Mouse (Mus musculus): ENCODE measurements around the gene Ranbp3. TPM values are rescaled to one million over a fixed set of nuclear protein-coding genes. Genes with fewer than 3 reads are reported as not detected.
A peak's percentile ranks its signal among the peaks of the same experiment; 100 is the strongest.

Ranbp3 gene
- polyA plus RNA-seq, 1 experiment from 2014 or later: 105 TPM

- H3K4me2 ChIP-seq: peak within 1 kb of the TSS; percentile 99
- peaks cover 4% of the 10 kb centered on the region; the same call in 1 of the 2 replicates for H3K4me1 ChIP-seq (ENCODE audit: insufficient read depth)
- under 1% methylated on average over 48 of the region's 48 CpGs for WGBS
- TF ChIP-seq CTCF (IDR thresholded peaks at IDR 0.05; ENCODE audit: low read depth): no peak
- H3K9me3 ChIP-seq (ENCODE audit: low read depth, low read length): no peaks in the 10 kb centered on the region
- peak within 1 kb of the TSS; percentile 56 for H3K4me3 ChIP-seq (ENCODE audit: low read depth, low read length)
- peak; percentile 68 for ATAC-seq (ENCODE audit: insufficient read depth)
- peak within 1 kb of the TSS; percentile 55 for H3K9ac ChIP-seq
- H3K27ac ChIP-seq (ENCODE audit: low read depth): no peak within 1 kb of the TSS
- H3K36me3 ChIP-seq (ENCODE audit: insufficient read depth): no peaks in the 10 kb centered on the region
- H3K27me3 ChIP-seq (ENCODE audit: insufficient read depth, low read length): peaks cover 53% of the 10 kb centered on the region
- peak; percentile 93 for DNase-seq
Observed at GRCm38 (mm10) chr17:56757416-56758123, 84.5 kb downstream of the Ranbp3 start, which contains the start of gene Nrtn. TSS of gene Nrtn (minus strand) at chr17:56757530.

- H3K4me3 ChIP-seq (ENCODE audit: low read depth, low read length): no peak overlapping the region
Observed at GRCm38 (mm10) chr17:56758132-56758531, 85.0 kb downstream of the Ranbp3 start.

GRCm38 (mm10) chr17:56759261-56759660 is 86.2 kb downstream of the Ranbp3 start:
- Histone ChIP-seq H3K27me3 (ENCODE audit: insufficient read depth, low read length) (peaks cover 36% of the 10 kb centered on the region), H3K9me3 (ENCODE audit: low read depth, low read length) (no peaks in the 10 kb centered on the region), H3K4me2 (no peak overlapping the region), H3K4me1 (ENCODE audit: insufficient read depth) (peaks cover 4% of the 10 kb centered on the region; the same call in 1 of the 2 replicates), H3K36me3 (ENCODE audit: insufficient read depth) (no peaks in the 10 kb centered on the region), H3K27ac (ENCODE audit: low read depth) (no peak overlapping the region), H3K4me3 (ENCODE audit: low read depth, low read length) (no peak overlapping the region), H3K9ac (no peak overlapping the region)
- ATAC-seq (ENCODE audit: insufficient read depth): no peak
- no peak for DNase-seq
- TF ChIP-seq CTCF (IDR thresholded peaks at IDR 0.05; ENCODE audit: low read depth): no peak
- 35% methylated on average over 7 of the region's 7 CpGs for WGBS

More at GRCm38 (mm10) chr17:56758132-56758531, 85.0 kb downstream of the Ranbp3 start:
- TF ChIP-seq CTCF (IDR thresholded peaks at IDR 0.05; ENCODE audit: low read depth): peak; percentile 62
- no peaks in the 10 kb centered on the region for H3K36me3 ChIP-seq (ENCODE audit: insufficient read depth)
- no peaks in the 10 kb centered on the region for H3K9me3 ChIP-seq (ENCODE audit: low read depth, low read length)
- H3K9ac ChIP-seq: no peak overlapping the region
- ATAC-seq (ENCODE audit: insufficient read depth): no peak
- H3K4me2 ChIP-seq: peak overlapping the region; percentile 99
- H3K27ac ChIP-seq (ENCODE audit: low read depth): no peak overlapping the region
- H3K4me1 ChIP-seq (ENCODE audit: insufficient read depth): peaks cover 4% of the 10 kb centered on the region; the same call in 1 of the 2 replicates
- peak; percentile 65 for DNase-seq
- peaks cover 47% of the 10 kb centered on the region for H3K27me3 ChIP-seq (ENCODE audit: insufficient read depth, low read length)
- 6% methylated on average over 12 of the region's 12 CpGs for WGBS

- H3K4me2 ChIP-seq: peak overlapping the region; percentile 81; the same call in 1 of the 2 replicates
- WGBS: 71% methylated on average over 3 of the region's 3 CpGs
- no peak overlapping the region for H3K9ac ChIP-seq
- H3K9me3 ChIP-seq (ENCODE audit: low read depth, low read length): no peaks in the 10 kb centered on the region
- DNase-seq (no peak), ATAC-seq (ENCODE audit: insufficient read depth) (no peak)
- H3K27ac ChIP-seq (ENCODE audit: low read depth): no peak overlapping the region
- H3K27me3 ChIP-seq (ENCODE audit: insufficient read depth, low read length): peaks cover 17% of the 10 kb centered on the region
- H3K4me1 ChIP-seq (ENCODE audit: insufficient read depth): peaks cover 7% of the 10 kb centered on the region; the same call in 1 of the 2 replicates
- H3K4me3 ChIP-seq (ENCODE audit: low read depth, low read length): no peak overlapping the region
- TF ChIP-seq CTCF (IDR thresholded peaks at IDR 0.05; ENCODE audit: low read depth): no peak
- H3K36me3 ChIP-seq (ENCODE audit: insufficient read depth): no peaks in the 10 kb centered on the region
Observed at GRCm38 (mm10) chr17:56761077-56761476, 88.0 kb downstream of the Ranbp3 start.

Other genes starting within 250 kb of the Ranbp3 start
- 96.8 and 112 TPM in 2 replicates for gene Ptprs, start 196.8 kb upstream of the Ranbp3 start, polyA plus RNA-seq (2014; fragmentation: Nextera tagmentation; extraction: Ambion mirVana)
- gene Znrf4, start 160.9 kb upstream of the Ranbp3 start, polyA plus RNA-seq (2014; fragmentation: Nextera tagmentation; extraction: Ambion mirVana): not detected in 2 replicates
- 1.4 and 1.6 TPM in 2 replicates for gene Gm20219, start 118.9 kb upstream of the Ranbp3 start, polyA plus RNA-seq (2014; fragmentation: Nextera tagmentation; extraction: Ambion mirVana)
- gene Safb2, start 88.7 kb upstream of the Ranbp3 start, polyA plus RNA-seq (2014; fragmentation: Nextera tagmentation; extraction: Ambion mirVana): 63.1 and 69.4 TPM in 2 replicates
- 83.1 and 87.9 TPM in 2 replicates for gene Safb, start 88.5 kb upstream of the Ranbp3 start, polyA plus RNA-seq (2014; fragmentation: Nextera tagmentation; extraction: Ambion mirVana)
- gene 2410015M20Rik, start 63.5 kb upstream of the Ranbp3 start, polyA plus RNA-seq (2014; fragmentation: Nextera tagmentation; extraction: Ambion mirVana): 198 and 201 TPM in 2 replicates
- gene Rpl36, start 59.9 kb upstream of the Ranbp3 start, polyA plus RNA-seq (2014; fragmentation: Nextera tagmentation; extraction: Ambion mirVana): 2,014 and 2,172 TPM in 2 replicates
- gene Lonp1, start 46.4 kb upstream of the Ranbp3 start, polyA plus RNA-seq (2014; fragmentation: Nextera tagmentation; extraction: Ambion mirVana): 55.1 and 63.1 TPM in 2 replicates
- gene Catsperd, start 45.2 kb upstream of the Ranbp3 start, polyA plus RNA-seq (2014; fragmentation: Nextera tagmentation; extraction: Ambion mirVana): 0.57 and 0.76 TPM in 2 replicates
- gene Ndufa11, start 44.5 kb downstream of the Ranbp3 start, polyA plus RNA-seq (2014; fragmentation: Nextera tagmentation; extraction: Ambion mirVana): 449 and 463 TPM in 2 replicates
- gene Vmac, start 44.7 kb downstream of the Ranbp3 start, polyA plus RNA-seq (2014; fragmentation: Nextera tagmentation; extraction: Ambion mirVana): 18.5 and 19.6 TPM in 2 replicates
- gene Nrtn, start 84.2 kb downstream of the Ranbp3 start, polyA plus RNA-seq (2014; fragmentation: Nextera tagmentation; extraction: Ambion mirVana): 9.5 and 12.1 TPM in 2 replicates
- 40.5 and 42.3 TPM in 2 replicates for gene Dus3l, start 91.5 kb downstream of the Ranbp3 start, polyA plus RNA-seq (2014; fragmentation: Nextera tagmentation; extraction: Ambion mirVana)
- 1.2 and 1.4 TPM in 2 replicates for gene Prr22, start 97.0 kb downstream of the Ranbp3 start, polyA plus RNA-seq (2014; fragmentation: Nextera tagmentation; extraction: Ambion mirVana)
- 4.3 and 4.8 TPM in 2 replicates for gene Rfx2, start 157.7 kb downstream of the Ranbp3 start, polyA plus RNA-seq (2014; fragmentation: Nextera tagmentation; extraction: Ambion mirVana)
- not detected in 2 replicates for gene Acsbg2, start 201.2 kb downstream of the Ranbp3 start, polyA plus RNA-seq (2014; fragmentation: Nextera tagmentation; extraction: Ambion mirVana)
- gene 1700061G19Rik, start 202.2 kb downstream of the Ranbp3 start, polyA plus RNA-seq (2014; fragmentation: Nextera tagmentation; extraction: Ambion mirVana): 0.34 and 0.45 TPM in 2 replicates